Mouse (Mus musculus): Measurements from ENCODE around the gene Dnttip1.

DNA sequence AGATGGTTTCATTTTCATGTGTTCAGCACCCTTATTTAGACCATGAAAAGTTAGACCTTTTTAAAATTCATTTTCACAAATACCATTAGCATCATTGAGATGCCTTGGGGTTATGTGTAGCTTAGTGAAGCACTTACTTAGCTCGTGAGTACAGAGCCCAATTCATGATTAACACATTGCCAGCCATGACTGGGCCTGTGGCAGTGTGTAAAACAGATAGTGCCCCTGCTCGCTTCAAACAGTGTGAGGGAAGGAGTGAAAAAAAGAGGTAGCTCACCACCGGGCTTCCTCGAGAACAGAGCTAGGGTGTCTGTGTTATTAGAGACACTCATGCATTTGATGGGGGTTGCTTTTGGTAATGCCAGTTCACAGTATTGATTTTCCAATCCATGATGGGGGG is 2.4 kb downstream of the Dnttip1 start:
- no peak for TF ChIP-seq POLR2A (IDR thresholded peaks at IDR 0.05; ENCODE audit: borderline replicate concordance, extremely low read depth, insufficient read depth, insufficient read length, poor library complexity, severe bottlenecking)
- no peak for TF ChIP-seq CTCF (IDR thresholded peaks at IDR 0.05; ENCODE audit: borderline replicate concordance, extremely low read depth, insufficient read depth, insufficient read length)

All from brain, embryonic 14.5 days (tissue).